1 mouse cellular context compared by ENCODE assay signal in the genomic region with DNA sequence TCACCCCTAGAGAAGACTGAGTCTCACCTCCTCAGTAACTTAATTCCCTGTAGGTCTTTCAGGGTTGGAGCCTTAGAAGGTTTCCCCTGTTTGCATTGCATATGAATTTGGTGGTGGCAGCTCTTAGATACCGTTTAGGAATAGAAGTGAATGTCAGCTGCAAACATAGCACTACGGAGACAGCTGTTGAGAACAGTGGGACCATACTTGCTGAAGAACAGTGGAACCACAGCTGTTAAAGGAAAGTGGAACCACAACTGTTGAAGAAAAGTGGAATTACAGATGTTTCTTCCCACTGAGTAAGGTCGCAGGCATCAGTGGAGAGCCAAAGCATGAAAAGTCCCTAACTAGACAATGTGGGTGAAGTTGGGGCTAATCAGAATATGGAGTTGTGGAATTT.
TF ChIP-seq lines count a peak whose summit lies in the region.

No protein-coding gene starts in this region.

TF ChIP-seq in CH12.LX, 34 proteins besides CTCF, POLR2A, EP300 and RAD21 (continued from another document):
- TF ChIP-seq NELFE (IDR thresholded peaks at IDR 0.05; ENCODE audit: low read depth, low read length): no peak
- TF ChIP-seq USF1 (IDR thresholded peaks at IDR 0.05; ENCODE audit: low read depth, low read length): no peak
- TF ChIP-seq CHD2 (IDR thresholded peaks at IDR 0.05; ENCODE audit: low read length): no peak
- no peak for TF ChIP-seq HCFC1 (IDR thresholded peaks at IDR 0.05; ENCODE audit: low read depth, low read length)
- TF ChIP-seq USF2 (conservative IDR thresholded peaks at IDR 0.05; ENCODE audit: low read depth, low read length): no peak
- TF ChIP-seq ZMIZ1 (IDR thresholded peaks at IDR 0.05; ENCODE audit: low read depth, low read length): no peak
- TF ChIP-seq BHLHE40 (IDR thresholded peaks at IDR 0.05; ENCODE audit: low read depth, low read length): no peak
- TF ChIP-seq POLR2AphosphoS2 (IDR thresholded peaks at IDR 0.05; ENCODE audit: low read depth, low read length): no peak
- TF ChIP-seq ETS1 (conservative IDR thresholded peaks at IDR 0.05; ENCODE audit: low read depth, low read length): peak; percentile 80
- no peak for TF ChIP-seq JUN (IDR thresholded peaks at IDR 0.05; ENCODE audit: insufficient read depth, low read depth, low read length)
